Mouse (Mus musculus): ENCODE measurements around the gene Btnl10. TPM values are rescaled to one million over a fixed set of nuclear protein-coding genes. Genes with fewer than 3 reads are reported as not detected.

The Btnl10 gene
- polyA plus RNA-seq, 1 experiment from 2014 or later = not detected

Small RNA genes lying within 50 kb of the gene (microRNA-seq; reads per million reads assigned to microRNA genes)
- gene Gm44313 = not detected

Other genes starting within 250 kb of the Btnl10 start
- gene Olfr320, start 236.8 kb upstream of the Btnl10 start, polyA plus RNA-seq (2015; fragmentation: Nextera tagmentation; extraction: Ambion mirVana) = not detected in 2 replicates
- gene Olfr319, start 218.7 kb upstream of the Btnl10 start, polyA plus RNA-seq (2015; fragmentation: Nextera tagmentation; extraction: Ambion mirVana) = not detected in 2 replicates
- not detected in 2 replicates for gene Olfr318, start 193.9 kb upstream of the Btnl10 start, polyA plus RNA-seq (2015; fragmentation: Nextera tagmentation; extraction: Ambion mirVana)
- gene Olfr317, start 178.7 kb upstream of the Btnl10 start, polyA plus RNA-seq (2015; fragmentation: Nextera tagmentation; extraction: Ambion mirVana) = not detected in 2 replicates
- gene Olfr316, start 165.2 kb upstream of the Btnl10 start, polyA plus RNA-seq (2015; fragmentation: Nextera tagmentation; extraction: Ambion mirVana) = not detected in 2 replicates
- not detected in 2 replicates for gene Olfr315, start 144.7 kb upstream of the Btnl10 start, polyA plus RNA-seq (2015; fragmentation: Nextera tagmentation; extraction: Ambion mirVana)
- not detected in 2 replicates for gene Olfr314, start 135.0 kb upstream of the Btnl10 start, polyA plus RNA-seq (2015; fragmentation: Nextera tagmentation; extraction: Ambion mirVana)
- gene Fam183b, start 115.9 kb upstream of the Btnl10 start, polyA plus RNA-seq (2015; fragmentation: Nextera tagmentation; extraction: Ambion mirVana) = 0.62 and 1.1 TPM in 2 replicates
- 0.14 TPM in 1 of 2 replicates, not detected in the other for gene Olfr313, start 102.9 kb upstream of the Btnl10 start, polyA plus RNA-seq (2015; fragmentation: Nextera tagmentation; extraction: Ambion mirVana)
- gene Olfr312, start 88.7 kb upstream of the Btnl10 start, polyA plus RNA-seq (2015; fragmentation: Nextera tagmentation; extraction: Ambion mirVana) = 0.11 and 0.16 TPM in 2 replicates
- 0.11 and 0.14 TPM in 2 replicates for gene Olfr311, start 78.7 kb upstream of the Btnl10 start, polyA plus RNA-seq (2015; fragmentation: Nextera tagmentation; extraction: Ambion mirVana)
- gene Gm12258, start 70.8 kb upstream of the Btnl10 start, polyA plus RNA-seq (2015; fragmentation: Nextera tagmentation; extraction: Ambion mirVana) = 3.8 and 4.6 TPM in 2 replicates
- gene 2810021J22Rik, start 50.7 kb upstream of the Btnl10 start, polyA plus RNA-seq (2015; fragmentation: Nextera tagmentation; extraction: Ambion mirVana) = 3.2 and 4.7 TPM in 2 replicates
- 3.1 and 4.4 TPM in 2 replicates for gene Zfp39, start 13.7 kb upstream of the Btnl10 start, polyA plus RNA-seq (2015; fragmentation: Nextera tagmentation; extraction: Ambion mirVana)
- 170 and 210 TPM in 2 replicates for gene Rnf187, start 21.0 kb downstream of the Btnl10 start, polyA plus RNA-seq (2015; fragmentation: Nextera tagmentation; extraction: Ambion mirVana)
- gene Hist3h2ba, start 31.0 kb downstream of the Btnl10 start, polyA plus RNA-seq (2015; fragmentation: Nextera tagmentation; extraction: Ambion mirVana) = 18.0 and 18.3 TPM in 2 replicates
- 30.4 and 34.7 TPM in 2 replicates for gene Hist3h2a, start 36.8 kb downstream of the Btnl10 start, polyA plus RNA-seq (2015; fragmentation: Nextera tagmentation; extraction: Ambion mirVana)
- gene Trim17, start 36.8 kb downstream of the Btnl10 start, polyA plus RNA-seq (2015; fragmentation: Nextera tagmentation; extraction: Ambion mirVana) = 0.27 and 0.57 TPM in 2 replicates
- 26.9 and 34.6 TPM in 2 replicates for gene Trim11, start 60.2 kb downstream of the Btnl10 start, polyA plus RNA-seq (2015; fragmentation: Nextera tagmentation; extraction: Ambion mirVana)
- gene Obscn, start 218.5 kb downstream of the Btnl10 start, polyA plus RNA-seq (2015; fragmentation: Nextera tagmentation; extraction: Ambion mirVana) = 64.8 and 65.2 TPM in 2 replicates
- 7.3 and 8.5 TPM in 2 replicates for gene Iba57, start 245.8 kb downstream of the Btnl10 start, polyA plus RNA-seq (2015; fragmentation: Nextera tagmentation; extraction: Ambion mirVana)